Mouse (Mus musculus): ENCODE measurements around the gene Wdr20. TPM values are rescaled to one million over a fixed set of nuclear protein-coding genes. Genes with fewer than 3 reads are reported as not detected.

Wdr20 gene
- polyA plus RNA-seq, 1 experiment = 36.4 TPM

DNA sequence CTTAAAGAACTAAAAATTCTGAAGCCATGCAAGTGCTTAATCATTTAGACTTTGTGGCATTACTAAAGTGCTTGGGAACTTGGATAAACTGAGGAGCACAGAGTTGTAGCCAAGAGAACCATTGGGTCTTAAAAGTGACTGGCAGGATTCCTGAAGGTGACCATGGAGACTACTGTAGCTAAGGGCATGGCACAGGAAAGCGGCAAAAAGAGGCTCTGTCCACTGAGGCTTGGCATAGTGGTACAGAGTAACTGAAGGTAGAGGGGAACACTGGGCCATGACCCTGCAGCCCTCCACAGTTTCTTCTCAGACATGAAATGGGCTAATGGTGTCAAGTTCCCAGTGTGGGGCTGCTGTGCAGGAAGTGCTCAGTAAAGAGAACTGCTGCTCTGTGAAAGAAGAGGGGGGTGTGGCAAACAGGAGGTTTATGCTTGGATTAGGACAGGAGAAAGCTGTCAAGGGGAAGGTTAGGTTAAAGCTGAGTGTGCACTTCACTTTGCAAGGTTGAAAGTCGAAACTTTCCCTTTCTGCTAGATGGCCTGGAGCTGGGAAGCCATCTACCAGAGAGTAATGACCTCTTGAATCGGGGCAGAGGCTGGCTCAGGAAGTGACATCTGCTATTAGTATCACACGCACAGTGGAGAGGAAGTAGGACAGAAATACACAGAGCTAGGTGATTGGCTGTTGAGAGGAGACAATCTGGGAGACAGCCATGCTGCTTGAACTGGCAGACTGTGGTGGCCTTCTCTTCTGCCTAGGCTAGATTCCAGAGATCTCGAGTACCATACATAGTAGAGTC is 38.1 kb downstream of the Wdr20 start:
- Histone ChIP-seq H3K4me3 (ENCODE audit: low read depth, low read length) (no peak overlapping the region), H3K4me1 (ENCODE audit: control insufficient read depth, insufficient read depth, low read length) (no peaks in the 10 kb centered on the region), H3K36me3 (ENCODE audit: control insufficient read depth, insufficient read depth, low read length, poor library complexity, severe bottlenecking) (peaks cover 12% of the 10 kb centered on the region), H3K27me3 (ENCODE audit: control insufficient read depth, insufficient read depth, low read length, poor library complexity, severe bottlenecking) (no peaks in the 10 kb centered on the region), H3K9me3 (replicated peaks; ENCODE audit: control insufficient read depth, insufficient read depth, low read length, poor library complexity, severe bottlenecking) (no peaks in the 10 kb centered on the region), H3K27ac (ENCODE audit: insufficient read depth, low read length) (no peak overlapping the region), H3K9ac (ENCODE audit: low read depth, poor library complexity, severe bottlenecking) (no peak overlapping the region)
- no peak for TF ChIP-seq CTCF (IDR thresholded peaks at IDR 0.05; ENCODE audit: low read depth, low read length)
- TF ChIP-seq POLR2A (IDR thresholded peaks at IDR 0.05; ENCODE audit: insufficient read depth, low read length) = no peak
- TF ChIP-seq EP300 (IDR thresholded peaks at IDR 0.05; ENCODE audit: insufficient read depth, low read depth, low read length) = no peak

DNA sequence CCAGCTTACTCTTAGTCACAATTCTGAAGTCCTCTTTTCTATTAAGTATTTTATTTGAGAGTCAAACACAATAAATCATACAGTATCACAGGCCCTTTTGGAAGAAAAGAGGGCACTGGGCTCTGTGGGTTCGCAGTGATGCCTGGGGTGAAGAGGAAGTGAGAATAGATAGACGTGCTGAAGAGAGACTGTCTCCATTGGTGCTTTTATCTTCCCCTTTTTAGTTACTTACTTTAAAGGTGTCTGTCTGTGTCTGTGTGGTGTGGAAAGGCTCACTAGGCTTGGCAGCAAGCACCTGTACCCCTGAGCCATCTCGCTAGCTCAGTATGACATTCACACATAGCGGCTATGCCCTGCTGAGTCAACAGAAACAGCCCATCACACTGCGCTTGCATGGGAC is 40.1 kb downstream of the Wdr20 start:
- H3K27me3 ChIP-seq (ENCODE audit: control insufficient read depth, insufficient read depth, low read length, poor library complexity, severe bottlenecking) = no peaks in the 10 kb centered on the region
- peaks cover 12% of the 10 kb centered on the region for H3K36me3 ChIP-seq (ENCODE audit: control insufficient read depth, insufficient read depth, low read length, poor library complexity, severe bottlenecking)
- TF ChIP-seq EP300 (IDR thresholded peaks at IDR 0.05; ENCODE audit: insufficient read depth, low read depth, low read length) = no peak
- TF ChIP-seq POLR2A (IDR thresholded peaks at IDR 0.05; ENCODE audit: insufficient read depth, low read length) = no peak
- no peak overlapping the region for H3K4me3 ChIP-seq (ENCODE audit: low read depth, low read length)
- H3K9ac ChIP-seq (ENCODE audit: low read depth, poor library complexity, severe bottlenecking) = no peak overlapping the region
- no peaks in the 10 kb centered on the region for H3K4me1 ChIP-seq (ENCODE audit: control insufficient read depth, insufficient read depth, low read length)
- H3K27ac ChIP-seq (ENCODE audit: insufficient read depth, low read length) = no peak overlapping the region
- no peaks in the 10 kb centered on the region for H3K9me3 ChIP-seq (replicated peaks; ENCODE audit: control insufficient read depth, insufficient read depth, low read length, poor library complexity, severe bottlenecking)

GRCm38 (mm10) chr12:110779296-110779695 is 41.6 kb downstream of the Wdr20 start:
- no peaks in the 10 kb centered on the region for H3K4me1 ChIP-seq (ENCODE audit: control insufficient read depth, insufficient read depth, low read length)
- peaks cover 12% of the 10 kb centered on the region for H3K36me3 ChIP-seq (ENCODE audit: control insufficient read depth, insufficient read depth, low read length, poor library complexity, severe bottlenecking)

DNA sequence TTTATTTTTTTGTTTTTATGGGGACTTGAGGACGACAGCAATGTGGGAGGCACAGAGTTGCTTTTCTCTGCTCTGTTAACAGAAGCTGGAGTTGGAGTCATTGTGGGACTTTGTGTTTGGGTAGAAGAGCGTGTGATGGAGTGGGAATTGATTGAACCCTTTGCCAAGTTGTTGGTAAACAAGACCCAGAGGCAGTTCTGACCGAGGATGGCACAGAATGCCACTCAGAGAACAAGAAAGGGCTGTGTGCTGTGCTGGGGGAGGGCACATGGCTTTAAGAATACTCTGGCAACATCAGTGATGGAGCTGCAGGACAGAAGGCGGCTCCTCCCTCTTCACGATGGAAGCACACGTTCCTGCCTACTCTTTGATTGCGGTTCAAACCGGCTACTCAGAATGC is 43.4 kb downstream of the Wdr20 start:
- Histone ChIP-seq H3K4me1 (ENCODE audit: control insufficient read depth, insufficient read depth, low read length) (no peaks in the 10 kb centered on the region), H3K27ac (ENCODE audit: insufficient read depth, low read length) (no peak overlapping the region), H3K4me3 (ENCODE audit: low read depth, low read length) (no peak overlapping the region), H3K27me3 (ENCODE audit: control insufficient read depth, insufficient read depth, low read length, poor library complexity, severe bottlenecking) (no peaks in the 10 kb centered on the region), H3K9ac (ENCODE audit: low read depth, poor library complexity, severe bottlenecking) (no peak overlapping the region), H3K9me3 (replicated peaks; ENCODE audit: control insufficient read depth, insufficient read depth, low read length, poor library complexity, severe bottlenecking) (no peaks in the 10 kb centered on the region), H3K36me3 (ENCODE audit: control insufficient read depth, insufficient read depth, low read length, poor library complexity, severe bottlenecking) (peaks cover 12% of the 10 kb centered on the region)
- TF ChIP-seq CTCF (IDR thresholded peaks at IDR 0.05; ENCODE audit: low read depth, low read length) (no peak), POLR2A (IDR thresholded peaks at IDR 0.05; ENCODE audit: insufficient read depth, low read length) (no peak), EP300 (IDR thresholded peaks at IDR 0.05; ENCODE audit: insufficient read depth, low read depth, low read length) (no peak)

More at GRCm38 (mm10) chr12:110779296-110779695, 41.6 kb downstream of the Wdr20 start:
- Histone ChIP-seq H3K4me3 (ENCODE audit: low read depth, low read length) (no peak overlapping the region), H3K27me3 (ENCODE audit: control insufficient read depth, insufficient read depth, low read length, poor library complexity, severe bottlenecking) (no peaks in the 10 kb centered on the region), H3K9ac (ENCODE audit: low read depth, poor library complexity, severe bottlenecking) (no peak overlapping the region), H3K27ac (ENCODE audit: insufficient read depth, low read length) (no peak overlapping the region), H3K9me3 (replicated peaks; ENCODE audit: control insufficient read depth, insufficient read depth, low read length, poor library complexity, severe bottlenecking) (no peaks in the 10 kb centered on the region)
- TF ChIP-seq EP300 (IDR thresholded peaks at IDR 0.05; ENCODE audit: insufficient read depth, low read depth, low read length) (no peak), CTCF (IDR thresholded peaks at IDR 0.05; ENCODE audit: low read depth, low read length) (no peak), POLR2A (IDR thresholded peaks at IDR 0.05; ENCODE audit: insufficient read depth, low read length) (no peak)

- peaks cover 12% of the 10 kb centered on the region for H3K36me3 ChIP-seq (ENCODE audit: control insufficient read depth, insufficient read depth, low read length, poor library complexity, severe bottlenecking)
Observed at GRCm38 (mm10) chr12:110782278-110782677, 44.5 kb downstream of the Wdr20 start.

DNA sequence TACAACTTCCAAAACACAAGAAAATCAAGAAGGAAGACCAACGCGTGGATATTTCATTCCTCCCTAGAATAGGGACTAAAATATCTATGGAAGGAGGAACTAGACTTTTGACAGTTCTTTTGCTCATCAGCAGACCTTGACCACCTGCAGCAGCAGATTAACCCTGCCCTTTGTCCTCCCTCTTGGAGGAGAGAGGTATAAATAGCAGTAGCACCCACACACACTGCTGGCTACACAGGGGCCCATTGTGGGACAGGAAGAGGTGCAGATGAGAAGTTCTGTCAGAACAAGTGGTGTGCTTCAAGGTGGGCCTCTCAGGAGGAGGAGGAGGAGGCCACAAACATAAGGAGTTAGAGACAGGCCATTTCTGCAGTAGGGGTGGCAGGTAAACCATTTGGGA is 46.5 kb downstream of the Wdr20 start:
- TF ChIP-seq POLR2A (IDR thresholded peaks at IDR 0.05; ENCODE audit: insufficient read depth, low read length) (no peak), EP300 (IDR thresholded peaks at IDR 0.05; ENCODE audit: insufficient read depth, low read depth, low read length) (no peak), CTCF (IDR thresholded peaks at IDR 0.05; ENCODE audit: low read depth, low read length) (no peak)
- Histone ChIP-seq H3K9me3 (replicated peaks; ENCODE audit: control insufficient read depth, insufficient read depth, low read length, poor library complexity, severe bottlenecking) (no peaks in the 10 kb centered on the region), H3K27me3 (ENCODE audit: control insufficient read depth, insufficient read depth, low read length, poor library complexity, severe bottlenecking) (no peaks in the 10 kb centered on the region), H3K9ac (ENCODE audit: low read depth, poor library complexity, severe bottlenecking) (no peak overlapping the region), H3K27ac (ENCODE audit: insufficient read depth, low read length) (no peak overlapping the region), H3K36me3 (ENCODE audit: control insufficient read depth, insufficient read depth, low read length, poor library complexity, severe bottlenecking) (peaks cover 11% of the 10 kb centered on the region), H3K4me3 (ENCODE audit: low read depth, low read length) (no peak overlapping the region), H3K4me1 (ENCODE audit: control insufficient read depth, insufficient read depth, low read length) (no peaks in the 10 kb centered on the region)

More at GRCm38 (mm10) chr12:110782278-110782677, 44.5 kb downstream of the Wdr20 start:
- no peaks in the 10 kb centered on the region for H3K4me1 ChIP-seq (ENCODE audit: control insufficient read depth, insufficient read depth, low read length)
- no peak for TF ChIP-seq CTCF (IDR thresholded peaks at IDR 0.05; ENCODE audit: low read depth, low read length)
- TF ChIP-seq POLR2A (IDR thresholded peaks at IDR 0.05; ENCODE audit: insufficient read depth, low read length) = no peak
- TF ChIP-seq EP300 (IDR thresholded peaks at IDR 0.05; ENCODE audit: insufficient read depth, low read depth, low read length) = no peak
- H3K9me3 ChIP-seq (replicated peaks; ENCODE audit: control insufficient read depth, insufficient read depth, low read length, poor library complexity, severe bottlenecking) = no peaks in the 10 kb centered on the region
- no peak overlapping the region for H3K27ac ChIP-seq (ENCODE audit: insufficient read depth, low read length)
- no peak overlapping the region for H3K9ac ChIP-seq (ENCODE audit: low read depth, poor library complexity, severe bottlenecking)
- H3K27me3 ChIP-seq (ENCODE audit: control insufficient read depth, insufficient read depth, low read length, poor library complexity, severe bottlenecking) = no peaks in the 10 kb centered on the region
- H3K4me3 ChIP-seq (ENCODE audit: low read depth, low read length) = no peak overlapping the region

All from ES-Bruce4 (cell line).